In the genomic region with DNA sequence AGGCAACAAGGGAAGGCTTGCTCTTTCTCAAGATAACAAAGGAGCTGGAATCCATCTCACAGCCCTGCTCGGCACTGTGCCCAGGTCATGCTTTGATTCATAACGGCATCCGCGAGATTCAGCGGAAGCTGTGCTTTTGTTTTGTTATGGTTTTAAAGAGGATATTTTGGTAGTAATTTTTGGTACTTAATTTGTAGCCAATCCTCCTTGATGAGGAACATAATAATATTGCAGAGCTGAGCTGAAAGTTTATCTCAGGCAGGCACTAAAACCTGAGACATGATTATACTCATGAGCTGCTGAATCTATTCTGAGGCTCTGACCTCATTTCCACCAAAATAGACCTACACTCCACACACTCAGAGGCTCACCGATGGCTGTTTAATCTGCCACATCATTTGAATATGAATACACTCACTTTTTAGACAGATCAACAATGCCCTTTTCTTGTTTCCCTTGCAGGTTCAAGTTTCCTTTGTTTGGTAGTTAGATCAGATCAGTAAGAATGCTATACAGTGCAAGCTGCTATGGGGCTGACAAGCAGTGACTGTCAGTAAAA, we compare ENCODE assay signal across 7 mouse cellular contexts.
A peak's percentile ranks its signal among the peaks of the same experiment; 100 is the strongest.
DNase-seq lines count a peak whose midpoint lies in the region; ATAC-seq lines count a peak whose summit lies in the region.

No protein-coding gene starts in this region.

- DNase-seq in R1 (ENCODE audit: low read depth, low spot score) = peak; percentile 61
- DNase-seq in adrenal gland, postnatal 10 days = peak; percentile 54
- peak; percentile 84 for DNase-seq in embryonic facial prominence, embryonic 14.5 days (ENCODE audit: low spot score)
- peak; percentile 86 to 88 for DNase-seq in kidney, postnatal 25 days
- no peak for DNase-seq in urinary bladder, adult 18-20 months (ENCODE audit: low spot score in 2 of 2)

- no peak overlapping the region for H3K9ac ChIP-seq in embryonic facial prominence, embryonic 14.5 days (ENCODE audit: low read depth, low read length)
- H3K9ac ChIP-seq in heart, embryonic 14.5 days (ENCODE audit: low read length) = peak overlapping the region; percentile 10; the same call in 1 of the 2 replicates
- H3K9ac ChIP-seq in neural tube, embryonic 14.5 days (replicated peaks; ENCODE audit: low read depth, low read length) = no peak overlapping the region

- no peaks in the 10 kb centered on the region for H3K36me3 ChIP-seq in embryonic facial prominence, embryonic 14.5 days (ENCODE audit: control insufficient read depth, insufficient read depth, low read length)
- no peaks in the 10 kb centered on the region for H3K36me3 ChIP-seq in heart, embryonic 14.5 days (ENCODE audit: control insufficient read depth, insufficient read depth, low read length)
- no peaks in the 10 kb centered on the region for H3K36me3 ChIP-seq in neural tube, embryonic 14.5 days (ENCODE audit: control insufficient read depth, insufficient read depth, low read length)

- H3K27me3 ChIP-seq in embryonic facial prominence, embryonic 14.5 days (replicated peaks; ENCODE audit: control insufficient read depth, insufficient read depth, low read length) = no peaks in the 10 kb centered on the region
- H3K27me3 ChIP-seq in heart, embryonic 14.5 days (ENCODE audit: control insufficient read depth, insufficient read depth, low read length) = no peaks in the 10 kb centered on the region
- no peaks in the 10 kb centered on the region for H3K27me3 ChIP-seq in neural tube, embryonic 14.5 days (ENCODE audit: control insufficient read depth, insufficient read depth, low read length)

- no peaks in the 10 kb centered on the region for H3K9me3 ChIP-seq in embryonic facial prominence, embryonic 14.5 days (ENCODE audit: control insufficient read depth, low read length)
- no peaks in the 10 kb centered on the region for H3K9me3 ChIP-seq in heart, embryonic 14.5 days (ENCODE audit: control insufficient read depth, low read length)
- H3K9me3 ChIP-seq in neural tube, embryonic 14.5 days (ENCODE audit: control insufficient read depth, low read length) = no peaks in the 10 kb centered on the region

- peaks cover 7% of the 10 kb centered on the region; the same call in 1 of the 2 replicates for H3K4me1 ChIP-seq in embryonic facial prominence, embryonic 14.5 days (ENCODE audit: control insufficient read depth, insufficient read depth, low read length)
- H3K4me1 ChIP-seq in heart, embryonic 14.5 days (ENCODE audit: control insufficient read depth in 2 of 2, insufficient read depth in 2 of 2, low read length in 2 of 2) = peaks cover 5 to 24% of the 10 kb centered on the region in 2 experiments
- peaks cover 7% of the 10 kb centered on the region; the same call in 1 of the 2 replicates for H3K4me1 ChIP-seq in neural tube, embryonic 14.5 days (ENCODE audit: control insufficient read depth, insufficient read depth, low read length)

- H3K4me3 ChIP-seq in embryonic facial prominence, embryonic 14.5 days (ENCODE audit: low read depth, low read length) = no peak overlapping the region
- H3K4me3 ChIP-seq in heart, embryonic 14.5 days (ENCODE audit: control insufficient read depth in 1 of 2, insufficient read depth in 1 of 2, low read depth in 1 of 2, low read length in 2 of 2) = peak overlapping the region in 1 of 2 experiments; percentile 5; a peak in 2 of 4 replicates
- H3K4me3 ChIP-seq in neural tube, embryonic 14.5 days (ENCODE audit: low read depth, low read length) = no peak overlapping the region

- peak overlapping the region; percentile 48; the same call in 1 of the 2 replicates for H3K27ac ChIP-seq in embryonic facial prominence, embryonic 14.5 days (replicated peaks; ENCODE audit: low read depth, low read length)
- H3K27ac ChIP-seq in heart, embryonic 14.5 days (replicated peaks in 1 of 2; ENCODE audit: control insufficient read depth in 1 of 2, insufficient read depth in 1 of 2, low read depth in 2 of 2, low read length in 2 of 2) = peak overlapping the region; percentile 81 to 90
- H3K27ac ChIP-seq in neural tube, embryonic 14.5 days (ENCODE audit: low read depth, low read length) = no peak overlapping the region

- H3K4me2 ChIP-seq in embryonic facial prominence, embryonic 14.5 days (ENCODE audit: low read depth, low read length) = no peak overlapping the region
- H3K4me2 ChIP-seq in heart, embryonic 14.5 days (ENCODE audit: low read length) = peak overlapping the region; percentile 41
- no peak overlapping the region for H3K4me2 ChIP-seq in neural tube, embryonic 14.5 days (ENCODE audit: low read depth, low read length)

- 39% methylated on average over 6 of the region's 6 CpGs for WGBS in embryonic facial prominence, embryonic 14.5 days
- 5% methylated on average over 6 of the region's 6 CpGs for WGBS in heart, embryonic 14.5 days
- 6% methylated on average over 6 of the region's 6 CpGs for WGBS in neural tube, embryonic 14.5 days

- peak; percentile 92 for ATAC-seq in embryonic facial prominence, embryonic 14.5 days (ENCODE audit: low read depth)
- peak; percentile 91 for ATAC-seq in heart, embryonic 14.5 days (ENCODE audit: insufficient number of reproducible peaks, insufficient read depth, low FRiP score, low read depth)
- peak; percentile 76; the same call in 1 of the 2 replicates for ATAC-seq in neural tube, embryonic 14.5 days (ENCODE audit: low read depth)

Comparison
In these comparisons a context has a peak if more than half of its experiments do, and no peak if none do; other contexts are left out.
1. DNase-seq: peak in R1 (single experiment), adrenal gland, postnatal 10 days (single experiment), embryonic facial prominence, embryonic 14.5 days (single experiment) and kidney, postnatal 25 days (2 of 2); none in urinary bladder, adult 18-20 months (0 of 2).
2. Peak in every context shown above with its lines, with median percentiles within 50 percentile points of each other: ATAC-seq.